Mouse (Mus musculus): ENCODE measurements around the gene Esyt2. TPM values are rescaled to one million over a fixed set of nuclear protein-coding genes. Genes with fewer than 3 reads are reported as not detected.

Gene Esyt2
- polyA plus RNA-seq, 1 experiment from 2014 or later: 15.7 TPM

DNA sequence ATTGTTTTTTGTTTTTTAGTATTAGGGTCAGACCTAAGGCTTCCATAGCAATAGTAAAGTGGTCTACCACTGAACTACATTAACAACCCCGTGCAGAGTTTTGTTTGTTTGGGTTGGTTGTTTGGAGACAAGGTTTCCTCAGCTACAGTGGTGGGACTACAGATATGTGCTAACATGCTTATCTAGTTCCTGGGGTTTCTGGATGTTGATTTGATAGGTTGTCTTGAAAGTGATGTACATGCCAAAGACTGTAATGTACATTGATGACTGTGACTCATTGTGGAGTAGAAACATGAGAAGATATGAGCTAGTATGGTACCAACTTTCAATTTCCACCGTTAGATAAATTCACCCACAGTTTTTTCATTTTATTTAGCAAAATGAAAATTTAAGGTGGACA is 2.5 kb downstream of the Esyt2 start:
- ATAC-seq (replicated peaks; ENCODE audit: insufficient number of reproducible peaks, low FRiP score, low TSS enrichment): no peak

DNA sequence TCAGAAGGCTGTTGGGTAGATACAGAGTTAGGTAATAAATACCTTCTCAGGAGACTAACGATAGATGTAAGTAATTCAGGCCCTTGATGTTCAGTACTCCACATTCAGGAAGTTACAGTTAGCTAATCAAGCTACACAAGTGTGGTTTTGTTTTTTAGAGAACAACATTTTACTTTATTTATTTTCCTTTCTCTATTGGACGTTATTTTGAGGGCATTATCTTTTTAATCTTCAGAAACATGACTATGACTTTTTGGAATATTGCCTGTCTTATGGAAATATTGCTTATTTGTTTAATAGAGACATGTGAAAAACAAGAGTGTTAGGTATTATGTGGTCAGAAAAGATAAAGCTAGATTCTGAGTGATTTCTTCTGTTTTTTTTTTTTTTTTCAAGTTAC is 12.2 kb downstream of the Esyt2 start:
- WGBS (ENCODE audit: insufficient replicate concordance): 67% methylated on average over 2 of the region's 2 CpGs
- Histone ChIP-seq H3K4me3 (ENCODE audit: low read depth, low read length) (no peak overlapping the region), H3K9ac (ENCODE audit: low read depth, low read length) (no peak overlapping the region), H3K4me1 (ENCODE audit: control insufficient read depth, insufficient read depth, low read length) (no peaks in the 10 kb centered on the region), H3K4me2 (no peak overlapping the region), H3K9me3 (replicated peaks; ENCODE audit: control insufficient read depth, low read length) (no peaks in the 10 kb centered on the region), H3K36me3 (ENCODE audit: control insufficient read depth, insufficient read depth, low read length) (no peaks in the 10 kb centered on the region), H3K27ac (ENCODE audit: low read depth, low read length) (no peak overlapping the region), H3K27me3 (ENCODE audit: control insufficient read depth, insufficient read depth, low read length) (no peaks in the 10 kb centered on the region)
- ATAC-seq (replicated peaks; ENCODE audit: insufficient number of reproducible peaks, low FRiP score, low TSS enrichment): no peak

More for the DNA sequence above, 2.5 kb downstream of the Esyt2 start:
- Histone ChIP-seq H3K4me2 (no peak overlapping the region), H3K4me1 (ENCODE audit: control insufficient read depth, insufficient read depth, low read length) (no peaks in the 10 kb centered on the region), H3K4me3 (ENCODE audit: low read depth, low read length) (no peak overlapping the region), H3K9me3 (replicated peaks; ENCODE audit: control insufficient read depth, low read length) (no peaks in the 10 kb centered on the region), H3K27me3 (ENCODE audit: control insufficient read depth, insufficient read depth, low read length) (no peaks in the 10 kb centered on the region), H3K36me3 (ENCODE audit: control insufficient read depth, insufficient read depth, low read length) (no peaks in the 10 kb centered on the region), H3K27ac (ENCODE audit: low read depth, low read length) (no peak overlapping the region), H3K9ac (ENCODE audit: low read depth, low read length) (no peak overlapping the region)
- 61% methylated on average over 2 of the region's 2 CpGs for WGBS (ENCODE audit: insufficient replicate concordance)

DNA sequence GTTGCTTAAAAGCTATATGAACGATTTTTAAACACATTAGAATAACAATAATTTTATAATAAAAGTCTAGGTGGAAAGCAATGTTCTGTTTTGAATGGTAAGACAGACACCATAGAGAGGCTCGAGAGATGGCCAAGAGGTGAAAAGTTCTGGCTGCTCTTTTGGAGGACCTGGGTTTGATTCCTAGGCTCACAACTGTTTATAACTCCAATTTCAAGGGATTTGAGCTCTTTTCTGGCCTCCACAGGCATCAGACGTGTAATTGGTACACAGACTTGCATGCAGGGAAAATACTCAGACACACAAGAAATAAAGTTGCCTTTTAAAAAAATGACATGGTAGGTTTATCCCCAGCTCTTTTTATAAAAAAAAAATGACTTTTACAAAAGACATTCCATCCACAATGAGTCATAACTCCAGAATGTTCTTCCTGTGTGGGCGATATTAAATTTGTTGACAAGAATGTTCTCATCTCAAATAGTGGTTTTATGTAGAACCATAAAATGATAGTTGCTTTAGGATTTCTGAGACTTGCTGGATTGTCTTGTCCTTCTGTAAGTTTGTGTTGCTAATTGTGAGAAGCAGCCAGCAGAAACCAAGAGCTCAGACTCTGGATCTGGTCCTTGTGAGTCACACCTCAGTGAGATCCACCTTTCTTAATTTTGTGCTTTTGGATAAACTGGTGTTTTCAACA is 12.8 kb downstream of the Esyt2 start:
- H3K36me3 ChIP-seq (ENCODE audit: control insufficient read depth, insufficient read depth, low read length): no peaks in the 10 kb centered on the region
- no peak overlapping the region for H3K4me2 ChIP-seq
- WGBS (ENCODE audit: insufficient replicate concordance): 78% methylated on average over 4 of the region's 4 CpGs
- no peaks in the 10 kb centered on the region for H3K4me1 ChIP-seq (ENCODE audit: control insufficient read depth, insufficient read depth, low read length)
- no peak overlapping the region for H3K9ac ChIP-seq (ENCODE audit: low read depth, low read length)
- no peaks in the 10 kb centered on the region for H3K27me3 ChIP-seq (ENCODE audit: control insufficient read depth, insufficient read depth, low read length)
- ATAC-seq (replicated peaks; ENCODE audit: insufficient number of reproducible peaks, low FRiP score, low TSS enrichment): no peak
- no peak overlapping the region for H3K27ac ChIP-seq (ENCODE audit: low read depth, low read length)
- H3K4me3 ChIP-seq (ENCODE audit: low read depth, low read length): no peak overlapping the region
- H3K9me3 ChIP-seq (replicated peaks; ENCODE audit: control insufficient read depth, low read length): no peaks in the 10 kb centered on the region

DNA sequence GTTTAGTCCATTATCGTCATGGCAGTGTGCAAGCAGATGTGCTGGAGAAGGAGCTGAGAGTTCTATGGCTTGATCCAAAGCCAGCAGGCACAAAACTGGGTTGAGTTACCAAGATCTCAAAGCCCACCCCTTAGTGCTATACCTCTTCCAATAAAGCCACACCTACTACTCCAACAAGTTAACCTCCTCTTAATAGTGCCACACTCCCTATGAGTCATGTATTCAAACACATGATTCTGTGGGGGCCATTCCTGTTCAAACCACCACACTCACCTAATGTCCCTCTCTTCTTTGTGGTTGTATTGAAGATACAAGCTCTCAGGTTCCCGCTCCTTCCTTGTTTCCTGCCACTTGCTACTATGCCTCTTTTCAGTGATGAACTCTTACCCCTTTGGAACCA is 18.9 kb downstream of the Esyt2 start:
- Histone ChIP-seq H3K4me2 (no peak overlapping the region), H3K9ac (ENCODE audit: low read depth, low read length) (no peak overlapping the region), H3K27me3 (ENCODE audit: control insufficient read depth, insufficient read depth, low read length) (no peaks in the 10 kb centered on the region), H3K36me3 (ENCODE audit: control insufficient read depth, insufficient read depth, low read length) (no peaks in the 10 kb centered on the region), H3K4me3 (ENCODE audit: low read depth, low read length) (no peak overlapping the region), H3K4me1 (ENCODE audit: control insufficient read depth, insufficient read depth, low read length) (no peaks in the 10 kb centered on the region), H3K9me3 (replicated peaks; ENCODE audit: control insufficient read depth, low read length) (no peaks in the 10 kb centered on the region), H3K27ac (ENCODE audit: low read depth, low read length) (no peak overlapping the region)
- 86% methylated on average over 2 of the region's 2 CpGs for WGBS (ENCODE audit: insufficient replicate concordance)
- no peak for ATAC-seq (replicated peaks; ENCODE audit: insufficient number of reproducible peaks, low FRiP score, low TSS enrichment)

DNA sequence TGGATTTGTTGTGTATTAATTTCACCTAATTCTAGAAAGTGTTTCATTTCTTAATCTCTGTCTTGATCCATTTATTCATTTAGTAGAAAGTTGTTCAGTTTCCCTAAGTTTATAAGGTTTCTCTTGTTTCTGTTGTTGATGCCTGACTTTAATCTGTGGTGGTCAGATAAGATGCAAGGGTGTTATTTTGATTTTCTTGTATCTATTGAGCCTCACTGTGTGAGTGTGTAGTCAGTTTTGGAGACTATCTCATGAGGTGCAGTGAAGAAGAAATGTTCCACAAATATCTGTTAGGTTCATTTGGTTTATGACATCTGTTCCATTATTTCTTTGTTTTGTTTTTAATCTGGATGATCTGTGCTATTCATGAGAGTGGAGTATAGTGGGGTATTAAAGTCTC is 21.2 kb downstream of the Esyt2 start:
- no peak overlapping the region for H3K9ac ChIP-seq (ENCODE audit: low read depth, low read length)
- no peak overlapping the region for H3K27ac ChIP-seq (ENCODE audit: low read depth, low read length)
- H3K4me1 ChIP-seq (ENCODE audit: control insufficient read depth, insufficient read depth, low read length): no peaks in the 10 kb centered on the region
- no peak overlapping the region for H3K4me3 ChIP-seq (ENCODE audit: low read depth, low read length)
- no peak for ATAC-seq (replicated peaks; ENCODE audit: insufficient number of reproducible peaks, low FRiP score, low TSS enrichment)
- H3K9me3 ChIP-seq (replicated peaks; ENCODE audit: control insufficient read depth, low read length): no peaks in the 10 kb centered on the region
- H3K36me3 ChIP-seq (ENCODE audit: control insufficient read depth, insufficient read depth, low read length): no peaks in the 10 kb centered on the region
- H3K27me3 ChIP-seq (ENCODE audit: control insufficient read depth, insufficient read depth, low read length): no peaks in the 10 kb centered on the region
- no peak overlapping the region for H3K4me2 ChIP-seq

DNA sequence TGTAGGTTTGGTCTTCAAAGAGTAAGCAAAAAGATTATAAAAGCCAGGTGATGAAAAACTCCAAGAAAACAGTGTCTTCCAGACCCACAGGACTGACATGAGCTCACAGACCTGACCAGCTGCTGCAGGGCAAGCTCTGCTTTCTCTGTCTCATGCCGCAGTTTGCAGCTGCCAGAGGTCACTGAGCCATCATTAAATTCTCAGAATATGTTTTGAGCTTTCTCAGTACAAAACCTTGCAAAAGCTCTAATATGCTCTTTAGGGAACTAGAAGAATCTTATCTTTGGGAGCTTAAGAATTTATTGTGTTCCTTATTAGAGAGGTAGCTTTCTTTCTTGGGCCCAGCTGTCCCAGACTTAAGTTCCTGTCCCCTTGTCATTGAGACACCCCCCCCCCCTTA is 25.0 kb downstream of the Esyt2 start:
- H3K36me3 ChIP-seq (ENCODE audit: control insufficient read depth, insufficient read depth, low read length): no peaks in the 10 kb centered on the region
- H3K9me3 ChIP-seq (replicated peaks; ENCODE audit: control insufficient read depth, low read length): no peaks in the 10 kb centered on the region
- no peaks in the 10 kb centered on the region for H3K27me3 ChIP-seq (ENCODE audit: control insufficient read depth, insufficient read depth, low read length)
- ATAC-seq (replicated peaks; ENCODE audit: insufficient number of reproducible peaks, low FRiP score, low TSS enrichment): no peak
- H3K27ac ChIP-seq (ENCODE audit: low read depth, low read length): no peak overlapping the region
- WGBS (ENCODE audit: insufficient replicate concordance): 72% methylated on average over 1 of the region's 1 CpGs
- no peak overlapping the region for H3K4me3 ChIP-seq (ENCODE audit: low read depth, low read length)
- no peak overlapping the region for H3K4me2 ChIP-seq
- H3K4me1 ChIP-seq (ENCODE audit: control insufficient read depth, insufficient read depth, low read length): no peaks in the 10 kb centered on the region
- no peak overlapping the region for H3K9ac ChIP-seq (ENCODE audit: low read depth, low read length)

DNA sequence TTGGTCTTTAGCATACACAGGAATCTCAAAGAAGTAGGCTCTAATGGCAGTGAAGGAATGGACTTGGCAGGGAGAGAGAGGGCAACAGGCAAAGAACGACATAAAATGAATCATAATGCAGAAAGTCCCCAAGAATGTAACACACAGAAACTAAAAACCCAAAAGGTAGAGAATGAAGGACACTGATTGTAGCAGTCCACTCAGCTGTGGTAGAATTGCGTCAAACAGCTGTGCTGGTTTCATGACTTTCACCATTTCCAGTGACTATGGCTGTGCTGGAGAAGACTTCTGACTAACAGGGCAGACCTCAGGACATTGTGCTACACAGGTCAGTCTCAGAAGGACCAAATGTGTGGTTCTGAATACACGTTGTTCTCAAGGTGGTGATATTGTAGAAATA is 26.9 kb downstream of the Esyt2 start:
- WGBS (ENCODE audit: insufficient replicate concordance): 90% methylated on average over 3 of the region's 3 CpGs
- Histone ChIP-seq H3K4me1 (ENCODE audit: control insufficient read depth, insufficient read depth, low read length) (no peaks in the 10 kb centered on the region), H3K27me3 (ENCODE audit: control insufficient read depth, insufficient read depth, low read length) (no peaks in the 10 kb centered on the region), H3K4me2 (no peak overlapping the region), H3K9ac (ENCODE audit: low read depth, low read length) (no peak overlapping the region), H3K36me3 (ENCODE audit: control insufficient read depth, insufficient read depth, low read length) (no peaks in the 10 kb centered on the region), H3K27ac (ENCODE audit: low read depth, low read length) (no peak overlapping the region), H3K4me3 (ENCODE audit: low read depth, low read length) (no peak overlapping the region), H3K9me3 (replicated peaks; ENCODE audit: control insufficient read depth, low read length) (no peaks in the 10 kb centered on the region)
- no peak for ATAC-seq (replicated peaks; ENCODE audit: insufficient number of reproducible peaks, low FRiP score, low TSS enrichment)

DNA sequence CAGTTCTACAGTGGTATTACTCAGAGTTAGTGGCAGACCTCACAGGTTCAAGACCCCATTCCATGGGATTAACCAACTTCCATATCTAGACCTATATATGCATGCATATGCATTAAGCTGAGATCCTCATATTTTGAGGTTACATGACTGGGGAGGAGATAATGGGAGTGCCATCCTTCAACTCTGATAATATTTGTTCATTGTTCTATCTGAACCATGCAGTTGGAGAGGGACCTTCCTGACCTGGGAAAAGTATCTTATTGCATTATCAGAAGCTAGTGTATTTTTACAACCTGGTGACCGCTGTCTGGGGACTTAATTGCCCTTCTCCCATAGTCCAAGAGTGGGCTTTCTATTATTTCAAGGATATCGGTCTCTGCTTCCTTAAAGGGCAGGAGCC is 27.6 kb downstream of the Esyt2 start:
- no peaks in the 10 kb centered on the region for H3K27me3 ChIP-seq (ENCODE audit: control insufficient read depth, insufficient read depth, low read length)
- no peak overlapping the region for H3K4me3 ChIP-seq (ENCODE audit: low read depth, low read length)
- no peak for ATAC-seq (replicated peaks; ENCODE audit: insufficient number of reproducible peaks, low FRiP score, low TSS enrichment)
- no peak overlapping the region for H3K4me2 ChIP-seq
- H3K9ac ChIP-seq (ENCODE audit: low read depth, low read length): no peak overlapping the region
- WGBS (ENCODE audit: insufficient replicate concordance): 61% methylated on average over 2 of the region's 2 CpGs
- H3K4me1 ChIP-seq (ENCODE audit: control insufficient read depth, insufficient read depth, low read length): no peaks in the 10 kb centered on the region
- H3K9me3 ChIP-seq (replicated peaks; ENCODE audit: control insufficient read depth, low read length): no peaks in the 10 kb centered on the region
- H3K27ac ChIP-seq (ENCODE audit: low read depth, low read length): no peak overlapping the region
- no peaks in the 10 kb centered on the region for H3K36me3 ChIP-seq (ENCODE audit: control insufficient read depth, insufficient read depth, low read length)

DNA sequence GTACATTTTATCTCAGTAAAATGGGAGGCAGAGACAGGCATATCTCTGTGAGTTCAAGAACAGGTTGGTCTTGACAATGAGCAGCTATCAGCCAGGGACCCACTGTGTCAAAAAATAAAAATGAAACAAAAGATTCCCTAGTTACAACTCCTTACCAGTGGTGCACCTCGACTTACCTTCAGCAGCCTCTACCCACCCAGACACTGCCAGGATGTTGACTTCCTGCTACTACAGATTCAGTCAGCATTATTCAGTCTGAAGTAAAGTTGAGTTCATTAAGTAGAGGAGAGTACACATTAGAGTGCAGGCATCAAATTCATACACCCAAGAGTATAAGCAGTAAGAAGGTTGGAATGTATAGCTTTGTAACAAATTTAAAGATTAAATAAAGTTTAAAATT is 32.8 kb downstream of the Esyt2 start:
- 83% methylated on average over 1 of the region's 1 CpGs for WGBS (ENCODE audit: insufficient replicate concordance)
- no peaks in the 10 kb centered on the region for H3K36me3 ChIP-seq (ENCODE audit: control insufficient read depth, insufficient read depth, low read length)
- ATAC-seq (replicated peaks; ENCODE audit: insufficient number of reproducible peaks, low FRiP score, low TSS enrichment): no peak
- no peak overlapping the region for H3K4me3 ChIP-seq (ENCODE audit: low read depth, low read length)
- H3K4me2 ChIP-seq: no peak overlapping the region
- no peak overlapping the region for H3K27ac ChIP-seq (ENCODE audit: low read depth, low read length)
- H3K27me3 ChIP-seq (ENCODE audit: control insufficient read depth, insufficient read depth, low read length): no peaks in the 10 kb centered on the region
- H3K9me3 ChIP-seq (replicated peaks; ENCODE audit: control insufficient read depth, low read length): no peaks in the 10 kb centered on the region
- 0 out of 2 replicates have a peak, but pooled peaks cover 2% of the 10 kb centered on the region for H3K4me1 ChIP-seq (ENCODE audit: control insufficient read depth, insufficient read depth, low read length)
- no peak overlapping the region for H3K9ac ChIP-seq (ENCODE audit: low read depth, low read length)

Data from heart, embryonic 11.5 days (tissue).